Mouse (Mus musculus): ENCODE data around the gene Zfyve21.

- TF ChIP-seq GATA1 (IDR thresholded peaks at IDR 0.05; ENCODE audit: borderline replicate concordance, low read length) (no peak), FLI1 (IDR thresholded peaks at IDR 0.05; ENCODE audit: low read length) (no peak)
Measured at GRCm38 (mm10) chr12:111797251-111797650, 16.7 kb upstream of the Zfyve21 start.
